Mouse (Mus musculus): Measurements from ENCODE around the gene A030003K21Rik.

Gene A030003K21Rik

GRCm38 (mm10) chr1:82905886-82906285, 37.3 kb downstream of the A030003K21Rik start:
- no peak for DNase-seq

GRCm38 (mm10) chr1:82901201-82901600, 42.0 kb downstream of the A030003K21Rik start:
- DNase-seq, result no peak

GRCm38 (mm10) chr1:82900567-82900966, 42.6 kb downstream of the A030003K21Rik start:
- no peak for DNase-seq

GRCm38 (mm10) chr1:82893269-82893668, 49.9 kb downstream of the A030003K21Rik start:
- DNase-seq, result no peak
